Mouse (Mus musculus): Measurements from ENCODE around the gene Eef1g. TPM values are rescaled to one million over a fixed set of nuclear protein-coding genes. Genes with fewer than 3 reads are reported as not detected.
"Not testable (repeated sequence)": the region's sequence is repeated elsewhere in the genome, so short reads cannot be mapped to it uniquely, and the experiment has no call there.

The Eef1g gene
- polyA plus RNA-seq, 1 experiment from 2014 or later: 550 TPM

- peaks cover 80% of the 10 kb centered on the region for H3K36me3 ChIP-seq (replicated peaks)
- WGBS: 93% methylated on average over 9 of the region's 9 CpGs
Observed at GRCm38 (mm10) chr19:8952241-8952640, 14.6 kb upstream of the Eef1g start.

GRCm38 (mm10) chr19:8953135-8954039 lies 13.5 kb upstream of the Eef1g start, which contains the start of gene Tut1:
Gene Tut1 (plus strand): TSS chr19:8953847.
- peaks cover 80% of the 10 kb centered on the region for H3K36me3 ChIP-seq (replicated peaks)
- H3K4me1 ChIP-seq: peaks cover 26% of the 10 kb centered on the region
- peak; percentile 89 for DNase-seq (ENCODE audit: low spot score)

More at GRCm38 (mm10) chr19:8952241-8952640, 14.6 kb upstream of the Eef1g start:
- no peaks in the 10 kb centered on the region for H3K9me3 ChIP-seq
- H3K27me3 ChIP-seq (replicated peaks; ENCODE audit: low read depth, poor library complexity, severe bottlenecking): no peaks in the 10 kb centered on the region
- no peak overlapping the region for H3K27ac ChIP-seq (replicated peaks)
- H3K4me1 ChIP-seq: peaks cover 26% of the 10 kb centered on the region
- DNase-seq (ENCODE audit: low spot score): no peak
- H3K4me3 ChIP-seq: peak overlapping the region; percentile 88; the same call in 1 of the 2 replicates

GRCm38 (mm10) chr19:8954171-8954570 lies 12.7 kb upstream of the Eef1g start:
- 7% methylated on average over 9 of the region's 9 CpGs for WGBS
- H3K27me3 ChIP-seq (replicated peaks; ENCODE audit: low read depth, poor library complexity, severe bottlenecking): no peaks in the 10 kb centered on the region
- no peaks in the 10 kb centered on the region for H3K9me3 ChIP-seq
- peaks cover 80% of the 10 kb centered on the region for H3K36me3 ChIP-seq (replicated peaks)
- DNase-seq (ENCODE audit: low spot score): no peak
- H3K27ac ChIP-seq (replicated peaks): peak overlapping the region; percentile 87
- peaks cover 26% of the 10 kb centered on the region for H3K4me1 ChIP-seq
- H3K4me3 ChIP-seq: peak overlapping the region; percentile 88

More at GRCm38 (mm10) chr19:8953135-8954039, 13.5 kb upstream of the Eef1g start, which contains the start of gene Tut1:
- peak within 1 kb of the TSS; percentile 88 for H3K4me3 ChIP-seq
- no peaks in the 10 kb centered on the region for H3K9me3 ChIP-seq
- 5% methylated on average over 46 of the region's 46 CpGs for WGBS
- peak within 1 kb of the TSS; percentile 87 for H3K27ac ChIP-seq (replicated peaks)
- H3K27me3 ChIP-seq (replicated peaks; ENCODE audit: low read depth, poor library complexity, severe bottlenecking): no peaks in the 10 kb centered on the region

- no peak for DNase-seq (ENCODE audit: low spot score)
- Histone ChIP-seq H3K4me3 (no peak overlapping the region), H3K36me3 (replicated peaks) (peaks cover 90% of the 10 kb centered on the region), H3K27me3 (replicated peaks; ENCODE audit: low read depth, poor library complexity, severe bottlenecking) (no peaks in the 10 kb centered on the region), H3K9me3 (no peaks in the 10 kb centered on the region), H3K4me1 (peaks cover 14% of the 10 kb centered on the region), H3K27ac (replicated peaks) (no peak overlapping the region)
- WGBS: 89% methylated on average over 2 of the region's 2 CpGs
Observed at GRCm38 (mm10) chr19:8962256-8962655, 4.6 kb upstream of the Eef1g start.

GRCm38 (mm10) chr19:8965075-8965474 lies 1.8 kb upstream of the Eef1g start:
- DNase-seq (ENCODE audit: low spot score): no peak
- peak overlapping the region; percentile 88; the same call in 1 of the 2 replicates for H3K27ac ChIP-seq (replicated peaks)
- peak overlapping the region; percentile 91 for H3K4me3 ChIP-seq
- no peaks in the 10 kb centered on the region for H3K9me3 ChIP-seq
- WGBS: 89% methylated on average over 11 of the region's 11 CpGs
- H3K36me3 ChIP-seq (replicated peaks): peaks cover 79% of the 10 kb centered on the region
- no peaks in the 10 kb centered on the region for H3K27me3 ChIP-seq (replicated peaks; ENCODE audit: low read depth, poor library complexity, severe bottlenecking)
- peaks cover 24% of the 10 kb centered on the region for H3K4me1 ChIP-seq

GRCm38 (mm10) chr19:8965771-8966170 lies 1.1 kb upstream of the Eef1g start:
- 78% methylated on average over 8 of the region's 8 CpGs for WGBS
- H3K4me1 ChIP-seq: peaks cover 24% of the 10 kb centered on the region
- H3K4me3 ChIP-seq: peak overlapping the region; percentile 91
- H3K27ac ChIP-seq (replicated peaks): peak overlapping the region; percentile 88
- H3K36me3 ChIP-seq (replicated peaks): peaks cover 79% of the 10 kb centered on the region
- H3K9me3 ChIP-seq: no peaks in the 10 kb centered on the region
- no peaks in the 10 kb centered on the region for H3K27me3 ChIP-seq (replicated peaks; ENCODE audit: low read depth, poor library complexity, severe bottlenecking)
- DNase-seq (ENCODE audit: low spot score): no peak

GRCm38 (mm10) chr19:8966198-8966589 lies 647 bp upstream of the Eef1g start:
- 48% methylated on average over 5 of the region's 5 CpGs for WGBS
- Histone ChIP-seq H3K36me3 (replicated peaks) (peaks cover 79% of the 10 kb centered on the region), H3K4me3 (peak overlapping the region; percentile 91), H3K4me1 (peaks cover 24% of the 10 kb centered on the region), H3K27me3 (replicated peaks; ENCODE audit: low read depth, poor library complexity, severe bottlenecking) (no peaks in the 10 kb centered on the region), H3K9me3 (no peaks in the 10 kb centered on the region), H3K27ac (replicated peaks) (peak overlapping the region; percentile 88)
- no peak for DNase-seq (ENCODE audit: low spot score)

GRCm38 (mm10) chr19:8967373-8967743 lies 517 bp downstream of the Eef1g start:
- no peaks in the 10 kb centered on the region for H3K9me3 ChIP-seq
- peak overlapping the region; percentile 91 for H3K4me3 ChIP-seq
- H3K4me1 ChIP-seq: peaks cover 24% of the 10 kb centered on the region
- H3K27ac ChIP-seq (replicated peaks): peak overlapping the region; percentile 88
- WGBS: under 1% methylated on average over 8 of the region's 8 CpGs
- H3K36me3 ChIP-seq (replicated peaks): peaks cover 79% of the 10 kb centered on the region
- H3K27me3 ChIP-seq (replicated peaks; ENCODE audit: low read depth, poor library complexity, severe bottlenecking): no peaks in the 10 kb centered on the region
- DNase-seq (ENCODE audit: low spot score): no peak

GRCm38 (mm10) chr19:8967893-8968292 lies 1.1 kb downstream of the Eef1g start:
- Histone ChIP-seq H3K9me3 (no peaks in the 10 kb centered on the region), H3K4me3 (peak overlapping the region; percentile 91), H3K36me3 (replicated peaks) (peaks cover 79% of the 10 kb centered on the region), H3K27ac (replicated peaks) (peak overlapping the region; percentile 88), H3K4me1 (peaks cover 24% of the 10 kb centered on the region), H3K27me3 (replicated peaks; ENCODE audit: low read depth, poor library complexity, severe bottlenecking) (no peaks in the 10 kb centered on the region)
- no peak for DNase-seq (ENCODE audit: low spot score)
- WGBS: 8% methylated on average over 9 of the region's 9 CpGs

GRCm38 (mm10) chr19:8972491-8972890 lies 5.7 kb downstream of the Eef1g start:
- peaks cover 91% of the 10 kb centered on the region for H3K36me3 ChIP-seq (replicated peaks)

GRCm38 (mm10) chr19:8974638-8975037 lies 7.8 kb downstream of the Eef1g start:
- peaks cover 100% of the 10 kb centered on the region for H3K36me3 ChIP-seq (replicated peaks)
- H3K4me3 ChIP-seq: no peak overlapping the region
- H3K27me3 ChIP-seq (replicated peaks; ENCODE audit: low read depth, poor library complexity, severe bottlenecking): no peaks in the 10 kb centered on the region
- H3K27ac ChIP-seq (replicated peaks): no peak overlapping the region
- DNase-seq (ENCODE audit: low spot score): no peak
- 81% methylated on average over 1 of the region's 1 CpGs for WGBS
- peaks cover 3% of the 10 kb centered on the region; the same call in 1 of the 2 replicates for H3K4me1 ChIP-seq
- H3K9me3 ChIP-seq: no peaks in the 10 kb centered on the region

More at GRCm38 (mm10) chr19:8972491-8972890, 5.7 kb downstream of the Eef1g start:
- H3K27ac ChIP-seq (replicated peaks); H3K9me3 ChIP-seq; DNase-seq (ENCODE audit: low spot score); H3K4me3 ChIP-seq; H3K27me3 ChIP-seq (replicated peaks; ENCODE audit: low read depth, poor library complexity, severe bottlenecking): not testable (repeated sequence)
- H3K4me1 ChIP-seq: peaks cover 13% of the 10 kb centered on the region; the same call in 1 of the 2 replicates
- 89% methylated on average over 8 of the region's 8 CpGs for whole genome bisulfite sequencing

- Histone ChIP-seq H3K9me3 (no peaks in the 10 kb centered on the region), H3K27me3 (replicated peaks; ENCODE audit: low read depth, poor library complexity, severe bottlenecking) (no peaks in the 10 kb centered on the region), H3K4me1 (peaks cover 3% of the 10 kb centered on the region; the same call in 1 of the 2 replicates), H3K36me3 (replicated peaks) (peaks cover 100% of the 10 kb centered on the region), H3K27ac (replicated peaks) (no peak overlapping the region), H3K4me3 (no peak overlapping the region)
- no peak for DNase-seq (ENCODE audit: low spot score)
- WGBS: 97% methylated on average over 2 of the region's 2 CpGs
Observed at GRCm38 (mm10) chr19:8975491-8975890, 8.7 kb downstream of the Eef1g start.

GRCm38 (mm10) chr19:8976535-8976934 lies 9.7 kb downstream of the Eef1g start:
- DNase-seq (ENCODE audit: low spot score): peak; percentile 74
- Histone ChIP-seq H3K36me3 (replicated peaks) (peaks cover 98% of the 10 kb centered on the region), H3K27me3 (replicated peaks; ENCODE audit: low read depth, poor library complexity, severe bottlenecking) (no peaks in the 10 kb centered on the region), H3K4me1 (peaks cover 3% of the 10 kb centered on the region; the same call in 1 of the 2 replicates), H3K27ac (replicated peaks) (no peak overlapping the region), H3K9me3 (no peaks in the 10 kb centered on the region), H3K4me3 (no peak overlapping the region)
- 43% methylated on average over 3 of the region's 3 CpGs for WGBS

Data from embryonic facial prominence, embryonic 10.5 days (tissue).